Mouse (Mus musculus) gastrocnemius, postnatal 4 days (tissue): ENCODE data around the gene Syt13. TPM values are rescaled to one million over a fixed set of nuclear protein-coding genes. Genes with fewer than 3 reads are reported as not detected.
A peak's percentile ranks its signal among the peaks of the same experiment; 100 is the strongest.

Source experiments
- DNase-seq, 2 experiments: peaks; one replicate each; pipeline ENCODE4 v3.0.0; 2021 to 2022; ENCODE audit warnings: low spot score in 2 of 2, mixed read lengths in 2 of 2
- total RNA-seq, 2 experiments: library from RNA; stranded (reverse); gene quantifications; 2 replicates each; pipeline ENCODE4 v1.2.3; 2021

Gene Syt13
- total RNA-seq, 2 experiments from 2014 or later = 3.5 to 4.1 TPM

DNA sequence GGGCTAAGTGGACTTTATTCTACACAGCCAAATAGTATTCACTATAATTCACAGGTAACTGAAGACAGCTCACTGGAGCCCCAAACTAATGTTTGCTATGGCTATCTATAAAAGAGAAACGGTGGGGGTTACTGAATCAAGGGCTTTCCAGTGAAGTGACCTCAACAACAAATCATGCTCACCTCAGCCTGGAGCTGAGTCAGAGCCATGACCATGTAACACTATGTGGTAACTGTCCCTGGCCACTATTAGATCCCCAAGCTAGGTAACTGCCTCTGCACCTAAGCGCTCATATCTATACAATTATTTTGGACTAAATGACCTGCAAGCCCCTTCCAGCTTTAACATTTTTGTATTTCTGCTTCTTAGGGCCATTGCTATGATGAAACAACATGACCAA is 42.0 kb downstream of the Syt13 start:
- no peak for DNase-seq

DNA sequence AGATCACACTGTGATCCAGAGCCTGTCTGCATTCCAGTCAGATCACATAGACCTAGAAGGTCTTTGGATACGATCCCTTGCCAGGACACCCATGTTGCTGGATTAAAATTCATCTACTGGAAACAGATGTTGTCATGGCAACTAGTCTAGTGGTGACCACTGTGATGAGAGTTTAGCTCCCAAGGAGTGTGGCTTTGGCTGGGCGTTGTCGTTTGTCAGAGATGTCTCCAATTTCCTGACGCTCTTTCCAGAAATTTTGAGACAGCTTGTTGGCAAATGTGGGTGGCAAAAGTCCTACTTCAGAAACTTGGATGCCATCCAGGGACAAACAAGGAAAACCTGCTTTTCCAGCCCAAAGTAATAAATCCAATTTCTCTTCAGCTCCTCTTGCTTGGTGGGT is 43.7 kb downstream of the Syt13 start:
- DNase-seq = no peak

DNA sequence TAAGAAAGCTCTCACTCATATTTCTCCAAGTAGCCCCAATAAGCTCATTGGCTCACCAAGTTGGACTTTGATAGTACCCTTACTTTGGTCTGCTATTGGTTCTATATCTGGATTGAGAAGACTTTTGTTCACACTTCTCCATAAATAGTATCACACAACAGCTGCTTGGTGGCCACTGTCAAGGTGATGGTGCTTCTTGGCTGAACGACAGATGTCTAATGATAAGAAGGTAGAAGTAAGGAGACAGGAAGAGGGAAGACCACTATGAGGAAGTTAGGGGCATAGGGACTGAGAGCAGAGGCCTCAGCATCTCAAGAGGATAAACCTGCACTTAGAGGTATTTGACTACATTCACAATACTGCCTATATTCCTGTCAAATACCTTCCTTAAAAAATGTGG is 49.4 kb downstream of the Syt13 start:
- no peak for DNase-seq

DNA sequence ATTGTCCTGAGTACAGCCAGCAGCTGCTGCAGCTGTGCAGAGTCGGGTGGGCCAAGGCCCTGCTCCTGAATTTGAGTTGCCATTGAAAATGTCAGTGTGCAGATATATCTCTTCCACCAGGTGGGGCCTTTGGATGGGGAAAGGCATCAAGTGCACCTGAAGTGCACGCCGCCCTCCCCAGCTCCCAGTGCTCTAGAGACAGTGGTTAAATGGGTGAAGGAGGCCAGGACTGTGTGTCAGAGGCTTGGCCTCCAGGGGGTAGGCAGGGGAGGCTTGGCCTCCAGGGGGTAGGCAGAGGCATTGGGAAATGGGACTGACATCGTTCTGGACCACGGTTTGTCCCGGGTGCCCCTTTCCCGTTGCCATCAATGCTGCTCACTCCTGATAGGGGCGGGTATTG is 51.4 kb downstream of the Syt13 start:
- no peak for DNase-seq

DNA sequence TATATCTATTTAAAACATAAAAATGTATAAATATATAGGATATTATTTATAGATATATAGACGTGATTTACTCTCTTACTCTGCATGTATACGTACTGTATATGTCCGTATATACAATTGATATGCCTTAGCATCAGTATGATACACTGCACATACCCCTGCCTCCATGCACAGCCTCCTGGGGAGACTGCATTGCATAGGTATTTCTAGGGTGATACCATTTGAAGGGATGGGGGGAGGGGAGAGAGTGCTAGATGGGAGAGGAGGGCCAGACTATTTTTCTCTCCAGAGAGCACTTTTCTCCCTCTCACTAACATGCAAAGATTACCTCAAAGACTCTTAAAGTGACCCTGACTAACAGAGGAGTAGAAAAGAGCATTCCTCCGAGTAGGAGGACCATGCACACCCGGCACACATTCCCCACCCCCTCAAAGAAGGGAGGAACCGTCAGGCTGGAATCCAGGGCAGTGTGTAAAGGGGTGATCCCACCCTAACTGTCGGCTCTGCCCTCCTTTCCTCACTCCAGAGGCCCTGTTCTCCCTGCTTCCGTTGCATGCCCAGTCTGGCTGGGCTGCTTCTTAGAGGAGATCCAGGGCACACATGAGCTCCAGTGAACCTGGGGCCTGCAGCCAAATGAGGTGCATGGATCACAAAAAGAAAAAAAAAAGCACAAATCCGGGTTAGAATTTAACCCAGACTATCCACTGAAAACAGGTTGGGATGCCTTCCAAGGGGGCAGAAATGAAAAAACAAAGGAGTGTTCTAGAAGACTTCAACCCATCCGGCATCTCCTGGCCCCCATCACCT is 52.3 kb downstream of the Syt13 start:
- DNase-seq = no peak

DNA sequence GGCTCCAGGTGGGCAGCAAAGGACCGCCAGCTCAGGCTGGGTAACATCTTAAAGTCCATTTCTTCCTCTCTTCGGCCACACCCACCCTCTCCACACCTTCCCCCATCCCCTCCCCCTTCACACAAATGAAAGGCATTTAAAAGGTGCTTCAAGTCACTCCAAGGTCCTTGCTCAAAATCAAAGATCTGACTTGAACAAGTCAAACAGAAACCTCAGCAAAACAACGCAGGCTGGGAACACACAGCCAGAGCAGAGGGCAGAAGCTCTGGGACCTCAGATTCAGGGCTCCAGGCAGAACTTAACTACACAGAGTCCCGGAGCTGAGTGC is 52.9 kb downstream of the Syt13 start:
- DNase-seq = no peak

DNA sequence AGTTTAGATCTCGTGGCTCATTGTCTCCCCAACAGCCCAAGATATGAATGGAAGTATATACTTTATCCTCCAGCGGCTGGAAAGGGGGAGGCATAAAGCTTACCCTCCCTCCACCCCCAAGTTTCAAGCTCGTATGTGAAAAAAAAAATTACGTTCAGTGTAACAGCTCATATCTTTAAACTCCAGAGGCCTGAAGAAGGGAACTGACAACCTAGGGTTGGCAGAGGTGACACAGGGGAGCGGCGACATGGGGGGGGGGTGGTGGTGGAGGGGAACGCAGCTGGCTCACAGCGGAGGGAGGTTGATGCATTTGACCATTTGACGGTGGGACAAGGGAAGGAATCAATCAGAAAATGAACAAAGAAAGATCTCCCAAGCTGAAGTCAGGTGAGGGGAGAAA is 56.2 kb downstream of the Syt13 start:
- DNase-seq = no peak

DNA sequence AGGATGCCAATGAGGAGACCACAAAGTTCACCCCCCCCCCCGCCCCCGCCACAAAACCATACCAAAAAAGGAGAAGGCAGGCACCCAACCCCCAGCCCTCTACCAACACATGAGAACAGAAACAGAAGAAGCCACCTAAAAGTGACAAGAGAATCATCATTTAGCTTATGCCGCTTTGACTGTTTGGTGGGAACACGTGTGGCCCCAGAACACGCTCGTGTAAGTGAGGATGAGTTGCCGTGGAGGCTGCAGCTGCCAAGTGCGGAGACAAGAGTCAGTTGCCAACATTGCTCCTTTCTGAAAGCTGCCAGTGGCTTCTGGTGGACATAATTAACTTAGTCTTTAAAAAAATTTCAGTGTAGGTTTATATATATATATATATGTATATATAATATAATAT is 56.6 kb downstream of the Syt13 start:
- no peak for DNase-seq

DNA sequence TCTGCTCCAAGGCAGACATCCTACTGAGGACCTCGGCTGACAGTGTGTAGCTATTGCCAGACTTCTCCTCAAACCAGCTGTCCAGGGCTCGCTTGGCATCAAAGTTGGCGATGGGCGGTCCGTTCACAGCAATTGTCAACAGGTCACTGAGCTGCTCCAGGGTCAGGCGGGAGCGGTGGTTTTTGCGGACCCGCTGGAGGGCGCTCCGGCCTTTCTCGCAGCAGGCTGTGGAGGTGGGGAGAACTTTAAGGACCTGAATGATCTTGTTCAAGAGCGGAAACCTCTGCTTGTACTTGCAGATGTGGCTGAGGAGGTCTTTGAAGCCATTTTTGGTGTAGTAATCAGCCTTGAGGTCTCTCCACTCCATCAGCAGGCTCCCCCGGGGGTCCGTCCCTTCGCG is 57.2 kb downstream of the Syt13 start:
- DNase-seq = no peak

DNA sequence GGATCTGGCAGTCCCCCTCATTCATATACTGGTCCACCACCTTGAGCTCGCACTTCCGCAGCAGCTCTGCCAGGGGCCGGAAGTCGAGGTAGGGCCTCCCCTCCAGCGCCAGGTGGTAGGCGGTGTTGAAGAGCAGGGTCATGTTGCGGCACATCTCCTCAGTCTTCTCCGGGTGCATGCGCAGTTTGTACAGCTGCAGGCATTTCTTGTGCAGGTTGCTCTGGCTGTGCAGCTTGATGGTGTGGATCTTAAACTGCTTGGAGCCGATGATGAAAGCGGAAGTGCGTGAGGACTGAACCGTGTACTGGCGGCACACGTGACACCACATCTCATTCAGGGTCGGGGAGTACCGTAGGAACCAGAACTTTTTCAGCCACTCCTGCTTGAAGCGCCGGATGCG is 58.7 kb downstream of the Syt13 start:
- no peak for DNase-seq

DNA sequence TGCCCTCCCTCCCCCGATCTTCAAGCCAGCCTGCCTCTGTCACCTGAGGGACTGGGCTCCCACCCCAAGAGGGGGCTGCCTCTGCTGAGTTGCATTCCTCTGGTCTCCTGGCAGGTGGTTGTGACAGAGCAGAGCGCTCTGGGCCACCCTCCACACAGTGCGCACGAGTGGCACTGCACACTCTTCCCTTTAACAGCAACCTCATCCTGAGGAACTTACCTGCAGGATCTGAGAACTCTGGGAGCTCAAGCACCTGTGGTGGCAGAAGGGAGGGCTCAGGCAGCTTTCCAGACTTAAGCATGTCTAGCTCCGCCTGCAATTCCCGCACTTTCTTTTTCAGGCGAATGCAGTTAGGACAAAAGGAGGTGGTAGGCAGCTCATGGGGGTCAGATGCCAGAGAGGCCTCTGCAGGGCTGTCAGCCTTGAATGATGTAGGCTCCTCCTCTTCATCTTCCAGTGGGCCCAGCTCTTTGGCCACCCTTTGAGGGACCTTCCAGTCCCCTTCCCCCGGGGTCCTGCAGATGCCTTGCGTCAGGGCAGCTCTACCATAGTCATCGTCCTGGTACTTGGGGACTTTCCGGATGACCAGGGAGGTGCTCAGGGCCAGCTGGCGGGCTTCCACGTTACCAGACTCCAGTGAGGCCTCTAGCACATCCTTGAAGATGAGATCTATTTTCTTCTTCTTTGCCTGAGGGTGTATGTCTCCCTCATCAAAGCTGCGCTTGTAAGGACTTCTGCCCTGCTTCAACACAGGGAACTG is 60.3 kb downstream of the Syt13 start:
- no peak for DNase-seq

DNA sequence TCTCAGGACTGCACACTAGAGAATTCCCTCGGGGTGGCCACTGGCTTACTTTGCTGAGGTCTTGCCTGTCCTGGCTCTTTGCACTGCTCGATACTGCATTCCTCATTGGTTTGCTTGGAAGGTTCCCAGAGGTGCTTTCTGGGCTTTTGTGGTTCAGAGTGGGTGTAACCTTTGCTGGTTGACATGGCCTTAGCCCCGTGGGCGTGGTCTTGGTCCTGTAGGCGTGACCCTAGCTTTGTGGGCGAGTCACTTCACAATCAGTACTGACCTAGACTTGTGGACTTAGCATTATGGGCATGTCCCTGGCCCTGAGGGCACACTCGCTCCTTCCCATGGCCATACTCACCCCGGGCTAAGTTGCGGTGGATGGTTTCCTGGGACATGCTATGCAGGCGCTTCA is 65.3 kb downstream of the Syt13 start:
- DNase-seq = no peak

DNA sequence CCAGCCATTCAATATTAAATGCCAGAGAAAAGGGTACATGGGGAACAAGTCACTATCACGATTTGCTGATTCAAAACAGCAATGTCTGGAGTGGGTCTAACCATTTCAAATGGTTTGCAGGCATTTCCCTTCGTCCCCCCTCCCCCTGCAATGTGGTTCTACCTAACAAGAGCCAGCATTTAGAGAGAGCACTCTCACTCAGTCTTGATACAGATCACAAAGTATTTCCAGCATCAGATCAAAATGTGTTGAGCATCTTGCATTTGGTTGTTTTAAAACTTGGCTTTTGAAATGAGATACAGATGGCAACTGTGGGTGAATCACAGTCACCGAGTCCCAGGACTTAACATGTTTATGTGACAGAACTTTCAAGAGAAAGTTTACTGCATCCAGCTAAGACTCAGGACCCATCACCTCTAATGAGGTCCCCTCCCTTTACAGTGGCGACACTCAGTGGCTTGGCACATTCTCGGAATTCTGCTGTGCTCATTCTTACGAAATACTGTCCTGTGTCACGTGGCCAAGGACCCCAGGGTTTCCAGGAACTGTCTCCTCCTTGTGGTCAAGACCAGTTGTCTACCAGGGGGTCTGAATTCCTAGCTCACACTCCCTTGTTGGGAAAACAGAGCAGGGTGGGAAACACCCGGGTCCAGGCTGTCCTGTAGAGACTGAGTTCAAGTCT is 67.8 kb downstream of the Syt13 start:
- no peak for DNase-seq

DNA sequence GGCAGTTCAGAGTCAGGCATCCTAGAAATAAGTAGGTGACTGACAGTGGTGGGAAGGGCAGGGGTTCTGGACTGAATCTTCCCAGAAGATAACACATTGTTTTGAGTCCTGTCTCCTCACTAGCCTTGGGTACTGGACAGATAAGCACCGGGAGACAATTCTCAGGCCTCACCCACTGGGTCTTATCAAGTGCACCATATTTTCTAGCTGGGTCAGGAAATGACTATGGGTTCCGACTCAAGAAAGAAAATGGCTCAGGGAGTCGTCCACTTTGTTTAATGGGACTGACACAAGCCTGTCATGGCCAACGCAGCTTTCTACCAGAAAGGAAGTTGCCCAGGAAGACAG is 68.3 kb downstream of the Syt13 start:
- DNase-seq = no peak

DNA sequence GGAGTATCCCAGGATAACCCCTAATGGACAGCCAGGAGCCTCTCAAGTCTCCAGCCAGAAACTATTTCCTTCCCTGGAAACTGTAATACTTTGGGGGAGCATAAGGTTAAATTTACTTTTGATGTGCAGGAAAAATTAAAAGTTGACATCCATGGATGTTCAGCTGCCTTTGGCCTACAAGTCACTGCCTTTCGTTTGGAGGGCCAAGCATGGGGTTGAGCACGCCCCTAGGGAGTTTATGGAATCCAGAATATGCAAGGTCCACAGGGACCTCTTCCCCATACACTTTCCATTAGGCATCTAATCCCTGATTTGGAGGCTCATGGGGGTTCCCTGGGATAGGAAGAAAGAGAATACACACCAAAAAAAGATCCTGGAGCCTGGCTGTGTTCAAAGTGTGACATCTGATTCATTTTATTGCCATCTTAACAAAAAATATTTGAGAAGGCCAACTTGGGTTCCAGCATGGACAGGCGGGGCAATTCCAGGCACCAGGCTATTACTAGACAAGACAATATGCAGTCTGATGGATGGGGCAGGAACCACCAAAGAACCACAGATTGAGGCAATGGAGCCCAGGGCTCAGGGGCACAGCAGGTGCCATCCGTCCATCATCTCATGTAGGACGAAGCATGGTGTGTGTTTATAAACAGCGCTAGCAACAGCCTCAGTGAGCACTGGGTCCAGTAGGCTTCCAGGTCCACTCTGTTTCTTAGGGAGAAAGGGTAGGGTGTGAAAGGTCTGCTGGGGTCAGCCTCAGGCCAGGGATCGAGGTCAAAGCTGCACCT is 69.6 kb downstream of the Syt13 start:
- DNase-seq = no peak

DNA sequence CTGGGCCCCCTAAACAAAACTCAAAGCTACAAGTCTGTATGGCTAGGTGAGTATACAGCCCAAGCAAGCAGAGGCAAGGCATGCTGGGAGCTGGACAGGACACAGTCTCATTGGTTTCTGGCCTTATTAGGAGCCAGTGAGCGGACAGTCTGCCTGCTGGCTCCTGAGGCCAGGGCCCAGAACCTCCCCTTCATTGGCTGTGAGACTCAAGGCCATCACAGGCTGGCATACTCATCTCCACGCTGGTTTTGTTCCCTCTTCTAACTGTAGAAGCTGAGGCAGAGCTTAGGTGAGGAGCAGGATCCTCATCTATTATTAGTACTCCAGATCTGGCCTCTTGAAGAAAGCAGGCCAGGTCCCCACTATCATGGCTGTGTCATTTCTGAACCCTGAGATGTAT is 70.3 kb downstream of the Syt13 start:
- DNase-seq = no peak

DNA sequence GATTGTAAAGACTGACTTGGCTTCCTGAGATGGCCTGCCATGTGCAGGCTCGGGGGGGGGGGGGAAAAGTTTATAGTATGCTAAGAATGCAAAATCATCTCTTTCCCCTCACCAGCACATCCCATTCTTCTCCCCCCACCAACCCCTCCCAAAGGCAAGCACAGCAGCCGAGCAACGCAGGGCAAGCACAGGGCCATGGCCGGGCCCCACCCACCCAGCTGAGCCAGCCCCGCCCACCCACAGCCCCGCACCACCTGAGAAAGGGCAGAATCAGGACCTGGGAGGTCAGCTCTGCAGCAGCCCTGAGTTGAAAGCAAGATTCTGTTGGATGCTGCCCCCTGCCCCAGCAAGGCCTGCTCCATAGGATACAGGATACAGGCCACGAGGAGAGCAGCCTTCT is 70.7 kb downstream of the Syt13 start:
- no peak for DNase-seq

DNA sequence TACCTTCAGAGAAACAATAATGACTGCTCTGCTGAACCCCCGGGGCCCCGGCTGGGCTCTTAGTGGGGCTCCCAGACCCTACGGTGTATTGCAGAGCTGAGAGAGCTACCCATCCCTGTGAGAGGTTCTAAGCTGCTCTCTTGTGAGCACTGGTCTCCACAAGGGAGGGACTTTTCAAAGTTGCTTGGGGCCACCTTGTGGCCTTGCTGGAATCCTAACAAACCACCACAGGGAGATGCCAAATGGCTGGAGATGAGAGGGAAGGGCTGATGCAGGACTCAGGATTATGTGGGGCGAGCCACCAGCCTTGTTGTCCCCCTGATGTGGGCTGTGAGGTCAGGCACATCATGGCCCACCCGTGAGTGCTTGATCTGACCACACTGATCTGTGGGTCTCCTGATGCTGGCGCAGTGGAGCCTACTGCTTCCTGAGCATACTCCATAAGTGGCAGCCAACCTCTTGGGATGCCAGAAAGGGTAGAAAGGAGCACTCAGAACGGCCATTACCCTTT is 72.3 kb downstream of the Syt13 start:
- DNase-seq = no peak

DNA sequence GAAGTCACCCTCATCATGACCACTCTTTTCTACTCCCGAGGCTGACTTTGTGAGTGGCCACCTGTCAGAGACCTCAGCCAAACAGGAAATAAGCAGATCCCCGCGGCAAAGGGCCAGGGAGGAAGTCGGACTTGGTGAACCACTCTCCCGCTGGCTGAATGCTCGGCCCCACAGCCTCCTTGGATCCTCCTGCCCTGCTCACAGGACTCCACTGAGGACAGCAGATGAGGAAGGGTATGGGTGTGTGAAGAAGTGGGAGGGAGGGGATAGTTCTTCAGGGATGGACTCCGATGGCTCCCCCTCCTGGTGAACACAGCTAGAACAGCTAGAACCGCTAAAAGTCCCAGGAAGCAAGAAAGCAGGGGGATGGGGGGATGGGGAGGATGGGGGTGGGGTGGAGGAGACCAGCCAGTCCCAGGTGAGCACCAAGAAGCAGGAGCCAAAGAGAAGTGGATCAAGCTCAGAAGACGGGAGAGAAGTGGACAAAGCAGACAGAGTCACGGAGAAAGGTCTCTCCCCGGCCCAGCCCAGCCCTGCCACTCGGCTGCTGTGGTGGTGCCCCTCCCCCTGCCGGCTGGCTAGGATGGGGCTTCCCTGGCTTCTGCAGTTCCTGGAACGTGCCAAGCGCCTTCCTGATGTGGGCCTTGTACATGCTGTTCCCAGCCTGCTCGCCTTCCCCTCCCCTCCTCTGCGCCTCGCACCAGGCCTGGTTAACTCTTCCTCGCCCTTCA is 73.2 kb downstream of the Syt13 start:
- DNase-seq = peak; percentile 50 to 69

DNA sequence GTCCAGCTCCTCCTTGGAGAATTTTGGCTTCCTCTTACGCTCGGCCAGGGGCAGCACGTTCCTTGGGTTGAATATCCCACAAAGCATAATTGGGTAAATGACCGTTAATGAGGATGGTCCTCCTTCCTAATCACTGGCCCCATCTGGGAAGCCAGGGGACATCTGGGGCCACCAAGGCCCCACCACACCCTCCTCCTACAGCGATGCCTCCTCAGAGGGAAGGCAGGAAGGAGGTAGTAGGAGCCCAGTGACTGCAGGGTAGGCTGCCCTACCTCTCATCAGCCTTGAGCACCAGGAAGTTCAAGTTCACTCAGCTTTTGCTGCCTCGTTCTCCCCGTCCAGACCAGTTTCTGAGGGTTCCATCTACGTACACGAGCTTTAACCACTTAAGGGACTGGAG is 74.7 kb downstream of the Syt13 start:
- no peak for DNase-seq

DNA sequence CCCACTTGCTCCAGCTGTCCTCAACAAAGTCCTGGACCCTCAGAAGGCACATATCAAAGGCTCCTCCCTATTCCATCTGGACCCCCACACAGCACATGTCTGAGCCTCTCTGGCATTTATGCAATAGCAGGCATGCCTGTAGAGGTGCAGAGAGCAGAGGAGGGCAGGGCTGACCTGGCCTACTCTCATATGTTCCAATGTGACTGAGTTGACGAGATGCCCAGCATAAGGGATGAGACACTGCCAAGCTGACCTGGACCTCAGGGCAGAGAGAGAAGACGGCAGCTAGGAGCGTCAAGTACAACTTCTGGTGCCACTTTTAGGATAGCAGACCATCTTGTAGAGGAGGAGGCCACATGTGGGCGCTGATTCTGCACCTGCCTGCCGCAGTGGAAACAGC is 77.1 kb downstream of the Syt13 start:
- no peak for DNase-seq
